Mouse (Mus musculus): ENCODE results near the gene Slc41a2.
A peak's percentile ranks its signal among the peaks of the same experiment; 100 is the strongest.

Gene Slc41a2

GRCm38 (mm10) chr10:83184480-83185069 lies 153.1 kb downstream of the Slc41a2 start:
- no peak for DNase-seq (ENCODE audit: low read depth)

- peak; percentile 26 for DNase-seq (ENCODE audit: low read depth)
Observed at GRCm38 (mm10) chr10:83183634-83184479, 153.8 kb downstream of the Slc41a2 start.

DNA sequence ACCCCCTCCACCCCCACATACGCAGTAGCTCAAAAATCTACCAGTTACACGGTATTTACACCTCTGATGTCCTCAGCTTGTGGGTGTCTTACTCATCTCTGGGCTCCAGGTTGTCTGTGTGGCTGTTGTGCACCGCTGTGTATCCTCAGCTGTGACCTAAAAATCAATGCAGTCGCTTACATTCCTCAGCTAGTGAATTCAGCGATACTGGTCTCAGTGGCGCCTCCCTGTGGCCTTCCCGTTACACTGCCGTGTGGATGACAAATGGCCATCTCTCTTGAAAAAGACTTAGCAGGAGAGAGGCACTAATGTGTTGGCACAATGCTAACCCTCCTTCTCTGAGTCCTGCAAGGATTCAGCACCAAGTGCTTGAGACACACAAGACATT lies 155.1 kb downstream of the Slc41a2 start:
- DNase-seq (ENCODE audit: low read depth): peak; percentile 63

DNA sequence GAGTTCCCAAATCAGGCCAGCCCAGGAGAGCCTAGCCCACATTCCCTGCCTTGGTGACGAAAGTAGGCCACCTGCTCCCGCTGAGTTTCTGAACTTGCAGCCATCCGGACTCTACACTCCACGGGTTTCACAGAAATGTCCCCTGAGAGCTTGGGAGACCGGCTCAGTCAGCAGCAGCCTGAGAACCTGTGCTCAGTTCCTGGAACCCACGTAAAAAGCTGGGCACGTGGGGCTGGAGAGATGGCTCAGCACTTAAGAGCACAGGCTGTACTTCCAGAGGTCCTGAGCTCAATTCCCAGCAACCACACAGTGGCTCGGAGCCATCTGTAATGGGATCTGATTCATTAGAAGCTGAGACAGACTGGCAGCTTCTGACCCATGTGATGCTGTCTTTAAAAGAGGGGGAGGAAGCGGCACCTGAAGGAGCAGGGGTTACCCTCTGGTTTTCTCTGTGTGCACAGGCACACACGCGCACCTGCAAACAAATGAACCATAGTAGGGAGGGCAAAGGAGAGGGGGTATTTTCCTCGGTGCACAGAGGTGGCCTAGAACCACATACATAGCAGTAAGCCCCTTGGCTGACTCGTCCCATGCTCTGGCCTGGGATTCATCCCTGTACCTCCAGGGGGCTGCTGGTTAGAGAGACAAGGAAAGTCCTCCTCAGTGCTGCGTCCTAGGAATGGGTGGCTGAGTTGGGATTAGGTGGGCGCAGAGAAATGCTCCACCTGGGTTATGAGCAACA lies 155.7 kb downstream of the Slc41a2 start:
- no peak for DNase-seq (ENCODE audit: low read depth)

Measured in induced T-regulatory cell, adult 2 months (primary cell).